Mouse (Mus musculus) kidney, postnatal 0 days (tissue): Measurements from ENCODE around the gene Psmb3. TPM values are rescaled to one million over a fixed set of nuclear protein-coding genes. Genes with fewer than 3 reads are reported as not detected.
A peak's percentile ranks its signal among the peaks of the same experiment; 100 is the strongest.

ENCODE experiments used
- ATAC-seq: fragments of 200-750 bp; cut with Nextera tagmentation; replicated peaks from 2 replicates; pipeline ENCODE4 v1.8.0; 2017; ENCODE audit warnings: low read depth, moderate number of reproducible peaks, moderate TSS enrichment, moderate library complexity; ENCODE audit not compliant: low FRiP score
- DNase-seq: peaks from one replicate; pipeline ENCODE4 v3.0.0-alpha.2; 2016; ENCODE audit warnings: low spot score
- H3K27ac ChIP-seq: fragments of 300-500 bp; sonication (generic); 2 replicates; pipeline ENCODE4 v1.5.1; 2014; ENCODE audit warnings: mild to moderate bottlenecking
- H3K27me3 ChIP-seq: fragments of 300-500 bp; sonication (generic); 2 replicates; pipeline ENCODE4 v1.6.1; 2014; ENCODE audit warnings: low read length, mixed read lengths; ENCODE audit not compliant: insufficient read depth
- H3K36me3 ChIP-seq: fragments of 300-500 bp; sonication (generic); 2 replicates; pipeline ENCODE4 v1.6.1; 2014; ENCODE audit warnings: low read length, mixed read lengths; ENCODE audit not compliant: insufficient read depth
- H3K4me1 ChIP-seq: fragments of 300-500 bp; sonication (generic); replicated peaks from 2 replicates; pipeline ENCODE4 v1.6.1; 2014; ENCODE audit warnings: antibody characterized with exemption, low read length, mixed read lengths; ENCODE audit not compliant: insufficient read depth
- H3K4me2 ChIP-seq: fragments of 300-500 bp; sonication (generic); 2 replicates; pipeline ENCODE4 v1.6.1; 2014; ENCODE audit warnings: mild to moderate bottlenecking, low read length, moderate library complexity, mixed read lengths
- H3K4me3 ChIP-seq: fragments of 300-500 bp; sonication (generic); replicated peaks from 2 replicates; pipeline ENCODE4 v1.5.1; 2014; ENCODE audit warnings: low read depth, low read length
- H3K9ac ChIP-seq: fragments of 300-500 bp; sonication (generic); 2 replicates; pipeline ENCODE4 v1.6.1; 2014; ENCODE audit warnings: low read depth, low read length
- H3K9me3 ChIP-seq: fragments of 300-500 bp; sonication (generic); replicated peaks from 2 replicates; pipeline ENCODE4 v1.6.1; 2016; ENCODE audit warnings: low read length, inconsistent platforms, mixed read lengths
- CTCF ChIP-seq: IDR thresholded peaks from 2 replicates; pipeline ENCODE4 v1.5.1; 2016; ENCODE audit warnings: antibody characterized with exemption, low read depth, mild to moderate bottlenecking, moderate library complexity
- WGBS: fragments of 180-500 bp; shearing (Covaris S2); extraction: QIAGEN DNeasy Blood & Tissue Kit; methylation state at CpG from one replicate; pipeline ENCODE4 v1.1.7; 2014; 5-methylcytosine and 5-hydroxymethylcytosine counted together
- polyA plus RNA-seq: library from polyadenylated mRNA; unstranded; fragments of >200 nt; fragmentation: Nextera tagmentation; extraction: Ambion mirVana; gene quantifications from 2 replicates; pipeline ENCODE4 v1.2.1, GENCODE M21; 2015

Psmb3 gene
- polyA plus RNA-seq, 1 experiment from 2014 or later = 541 TPM

DNA sequence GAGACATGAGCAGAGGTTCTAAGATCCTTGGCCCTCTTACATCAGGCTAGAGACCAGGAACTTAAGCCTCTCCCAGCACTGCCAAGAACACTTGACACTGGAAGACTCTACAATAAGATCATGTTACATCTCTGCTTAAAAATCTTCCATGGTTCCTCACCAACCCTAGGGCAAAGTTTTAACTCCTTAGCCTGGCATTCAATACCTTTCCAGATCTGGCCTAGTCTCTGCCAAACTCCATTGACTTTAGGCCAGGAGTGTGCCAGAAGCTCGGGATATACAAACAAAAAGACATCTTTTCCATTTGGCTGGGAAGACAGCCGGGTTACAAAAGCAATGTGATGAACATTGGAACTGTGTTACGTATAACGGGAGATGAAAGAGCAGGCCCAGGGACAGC is 34.4 kb downstream of the Psmb3 start:
- Histone ChIP-seq H3K4me3 (no peak overlapping the region), H3K27ac (no peak overlapping the region), H3K9ac (no peak overlapping the region), H3K36me3 (no peaks in the 10 kb centered on the region), H3K9me3 (no peaks in the 10 kb centered on the region), H3K4me1 (peaks cover 19% of the 10 kb centered on the region), H3K4me2 (no peak overlapping the region), H3K27me3 (no peaks in the 10 kb centered on the region)
- 53% methylated on average over 4 of the region's 4 CpGs for WGBS
- ATAC-seq (no peak), DNase-seq (no peak)
- TF ChIP-seq CTCF = no peak

- H3K36me3 ChIP-seq = no peaks in the 10 kb centered on the region
- H3K4me2 ChIP-seq = no peak overlapping the region
- no peak overlapping the region for H3K4me3 ChIP-seq
- H3K9ac ChIP-seq = no peak overlapping the region
- ATAC-seq (no peak), DNase-seq (no peak)
- WGBS = 59% methylated on average over 6 of the region's 6 CpGs
- H3K9me3 ChIP-seq = no peaks in the 10 kb centered on the region
- TF ChIP-seq CTCF = peak; percentile 57; the same call in 1 of the 2 replicates
- H3K4me1 ChIP-seq = peaks cover 30% of the 10 kb centered on the region
- no peak overlapping the region for H3K27ac ChIP-seq
- no peaks in the 10 kb centered on the region for H3K27me3 ChIP-seq
Measured at GRCm38 (mm10) chr11:97738703-97739102, 35.5 kb downstream of the Psmb3 start.

DNA sequence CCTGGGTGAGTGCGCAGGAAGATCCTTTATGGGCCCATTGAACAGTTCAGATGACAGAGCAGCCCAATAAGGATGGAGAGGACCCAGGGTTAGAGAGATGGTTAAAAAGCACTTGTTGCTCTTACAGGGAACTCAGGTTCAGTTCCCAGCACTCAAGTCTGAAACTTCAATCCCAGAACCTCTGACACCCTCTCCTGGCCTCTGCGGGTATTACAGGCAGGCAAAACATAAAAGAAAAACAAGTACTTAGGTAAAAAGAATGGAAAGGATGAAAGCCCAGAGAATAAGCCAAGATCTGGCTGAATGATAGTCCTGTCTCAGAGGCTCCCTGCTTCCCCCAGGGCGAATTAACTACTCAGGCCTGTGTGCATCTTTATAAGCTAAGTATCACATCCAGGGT is 36.0 kb downstream of the Psmb3 start:
- WGBS = 92% methylated on average over 3 of the region's 3 CpGs
- no peaks in the 10 kb centered on the region for H3K27me3 ChIP-seq
- no peaks in the 10 kb centered on the region for H3K9me3 ChIP-seq
- no peak for DNase-seq
- H3K9ac ChIP-seq = no peak overlapping the region
- TF ChIP-seq CTCF = peak; percentile 43
- no peak for ATAC-seq
- peaks cover 30% of the 10 kb centered on the region for H3K4me1 ChIP-seq
- H3K27ac ChIP-seq = peak overlapping the region; percentile 70; the same call in 1 of the 2 replicates
- H3K4me2 ChIP-seq = no peak overlapping the region
- no peaks in the 10 kb centered on the region for H3K36me3 ChIP-seq
- H3K4me3 ChIP-seq = no peak overlapping the region

DNA sequence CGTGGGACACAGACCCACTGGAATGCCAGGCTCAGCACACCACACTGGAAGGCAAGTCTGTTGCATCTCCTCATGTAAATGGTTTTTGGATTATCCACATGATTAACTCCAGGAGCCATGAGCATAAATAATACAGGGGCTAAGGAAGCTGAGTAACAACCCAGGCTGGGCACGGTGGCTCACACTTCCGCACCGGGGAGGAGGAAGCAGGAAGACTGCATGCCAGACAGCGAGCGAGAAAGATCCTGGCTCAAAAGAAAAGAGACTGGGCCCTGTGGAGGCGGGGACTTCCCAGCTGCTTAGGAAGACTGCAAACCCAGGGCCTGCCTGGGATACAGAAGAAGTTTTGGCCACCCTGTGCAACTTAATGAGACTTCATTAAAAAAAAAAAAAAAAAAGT is 37.0 kb downstream of the Psmb3 start:
- H3K27ac ChIP-seq = peak overlapping the region; percentile 70
- peaks cover 30% of the 10 kb centered on the region for H3K4me1 ChIP-seq
- H3K4me2 ChIP-seq = peak overlapping the region; percentile 36; the same call in 1 of the 2 replicates
- 0 out of 2 replicates have a peak overlapping the region, but pooled peaks have one; percentile 27 for H3K9ac ChIP-seq
- TF ChIP-seq CTCF = no peak
- no peaks in the 10 kb centered on the region for H3K36me3 ChIP-seq
- WGBS = 9% methylated on average over 7 of the region's 7 CpGs
- no peak for ATAC-seq
- DNase-seq = peak; percentile 63
- H3K9me3 ChIP-seq = no peaks in the 10 kb centered on the region
- no peaks in the 10 kb centered on the region for H3K27me3 ChIP-seq
- H3K4me3 ChIP-seq = no peak overlapping the region

GRCm38 (mm10) chr11:97742157-97742556 is 39.0 kb downstream of the Psmb3 start:
- DNase-seq = no peak
- Histone ChIP-seq H3K4me3 (no peak overlapping the region), H3K36me3 (0 out of 2 replicates have a peak, but pooled peaks cover 7% of the 10 kb centered on the region), H3K9ac (no peak overlapping the region), H3K4me2 (no peak overlapping the region), H3K4me1 (peaks cover 30% of the 10 kb centered on the region), H3K9me3 (no peaks in the 10 kb centered on the region), H3K27me3 (no peaks in the 10 kb centered on the region), H3K27ac (no peak overlapping the region)
- no peak for ATAC-seq
- TF ChIP-seq CTCF = no peak
- 89% methylated on average over 5 of the region's 5 CpGs for WGBS

GRCm38 (mm10) chr11:97742591-97742990 is 39.4 kb downstream of the Psmb3 start:
- Histone ChIP-seq H3K36me3 (0 out of 2 replicates have a peak, but pooled peaks cover 7% of the 10 kb centered on the region), H3K9me3 (no peaks in the 10 kb centered on the region), H3K4me1 (peaks cover 30% of the 10 kb centered on the region), H3K4me3 (peak overlapping the region; percentile 82; the same call in 1 of the 2 replicates), H3K4me2 (peak overlapping the region; percentile 74), H3K9ac (no peak overlapping the region), H3K27me3 (no peaks in the 10 kb centered on the region), H3K27ac (no peak overlapping the region)
- 73% methylated on average over 9 of the region's 9 CpGs for WGBS
- no peak for TF ChIP-seq CTCF
- ATAC-seq = no peak
- DNase-seq = no peak

DNA sequence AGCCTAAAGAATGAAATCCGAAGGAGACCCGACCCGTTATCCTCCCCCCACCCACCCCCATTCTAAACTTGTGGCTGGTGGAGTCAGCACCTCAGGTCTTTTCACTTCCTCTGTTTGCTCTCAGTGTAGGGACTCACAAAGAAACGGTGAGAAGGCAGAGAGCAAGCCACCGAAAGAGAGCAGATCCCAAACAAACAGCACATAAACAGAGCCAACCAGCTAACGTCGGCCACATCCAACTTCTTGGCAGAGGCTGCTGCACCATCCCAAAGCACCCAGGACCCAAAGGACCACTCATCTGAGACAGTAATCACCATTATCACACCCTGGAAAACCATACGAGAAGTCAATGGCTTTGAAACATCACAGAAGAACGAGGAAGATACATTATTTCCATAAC is 40.2 kb downstream of the Psmb3 start:
- H3K4me3 ChIP-seq = peak overlapping the region; percentile 82
- peak overlapping the region; percentile 71 for H3K9ac ChIP-seq
- peak overlapping the region; percentile 74 for H3K4me2 ChIP-seq
- H3K36me3 ChIP-seq = 0 out of 2 replicates have a peak, but pooled peaks cover 12% of the 10 kb centered on the region
- no peak for TF ChIP-seq CTCF
- no peak for DNase-seq
- peaks cover 30% of the 10 kb centered on the region for H3K4me1 ChIP-seq
- no peak overlapping the region for H3K27ac ChIP-seq
- H3K27me3 ChIP-seq = no peaks in the 10 kb centered on the region
- H3K9me3 ChIP-seq = no peaks in the 10 kb centered on the region
- no peak for ATAC-seq
- WGBS = 14% methylated on average over 9 of the region's 9 CpGs
